Mouse (Mus musculus) layer of hippocampus, adult 11-12 months (tissue): ENCODE measurements around the gene Siglec1.
A peak's percentile ranks its signal among the peaks of the same experiment; 100 is the strongest.

Source experiments
- DNase-seq: peaks from one replicate; pipeline ENCODE4 v3.0.0; 2022; ENCODE audit warnings: low spot score

The Siglec1 gene

GRCm38 (mm10) chr2:131097087-131097486 is 10.5 kb upstream of the Siglec1 start:
- DNase-seq, result no peak

GRCm38 (mm10) chr2:131096101-131096795 is 9.7 kb upstream of the Siglec1 start:
- no peak for DNase-seq

- DNase-seq, result peak; percentile 83
Measured at GRCm38 (mm10) chr2:131094823-131095222, 8.3 kb upstream of the Siglec1 start.

DNA sequence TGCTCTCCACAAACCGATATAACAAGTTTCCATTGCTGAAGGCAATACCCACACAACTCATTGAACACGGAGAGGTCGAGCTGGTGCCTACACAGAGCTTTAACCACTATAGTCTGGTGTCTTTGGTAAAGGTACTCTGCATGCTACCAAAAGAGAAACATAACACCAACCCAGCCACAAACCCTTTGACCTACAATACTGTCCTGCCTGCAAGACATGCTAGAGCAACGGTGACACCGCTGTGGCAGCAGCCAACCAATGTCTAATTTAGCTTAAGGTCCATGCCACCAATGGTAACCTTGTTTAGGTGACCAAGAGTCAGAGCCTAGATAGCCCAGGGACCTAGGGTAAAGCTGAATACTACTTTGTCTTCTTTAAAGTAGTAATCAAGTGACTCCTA is 7.0 kb upstream of the Siglec1 start:
- DNase-seq, result no peak

DNA sequence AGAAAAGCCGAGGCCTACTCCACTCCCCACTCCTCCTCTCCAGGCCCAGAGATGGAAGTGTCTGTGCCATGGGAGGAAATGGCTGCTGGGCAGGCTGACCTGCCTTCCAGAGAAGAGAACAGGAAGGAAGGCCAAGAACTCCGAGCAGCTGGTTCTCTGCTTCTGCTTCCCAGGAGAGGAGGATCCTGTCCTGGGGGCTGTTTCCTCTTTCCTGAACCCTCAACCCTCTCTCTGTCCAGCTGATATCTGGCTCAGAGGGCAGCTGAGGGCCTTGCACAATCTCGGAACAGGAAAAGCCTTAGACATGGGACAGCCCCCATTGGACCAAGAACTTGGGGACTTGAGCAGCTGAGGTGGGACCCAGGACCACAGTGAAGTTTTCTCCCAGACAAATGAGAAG is 4.3 kb upstream of the Siglec1 start:
- peak; percentile 24 for DNase-seq

DNA sequence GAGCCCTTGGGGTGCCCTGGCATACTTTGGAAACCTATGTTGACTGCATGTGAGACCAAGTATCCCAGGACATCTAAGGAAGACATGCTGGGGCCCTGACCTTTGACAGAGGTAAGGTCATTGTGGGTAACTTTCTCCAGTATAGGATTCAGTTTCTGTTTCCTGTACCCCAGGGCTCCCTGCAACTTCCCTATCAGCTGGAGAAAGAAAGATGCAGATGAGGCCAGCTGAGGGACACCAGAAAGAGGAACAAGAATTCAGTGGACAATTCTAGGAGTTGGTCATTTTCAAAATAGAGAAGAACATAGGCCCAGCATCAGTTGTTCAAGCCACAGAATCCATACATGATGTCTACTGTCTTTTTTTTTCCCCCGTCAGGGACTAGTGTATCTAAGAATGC is 3.1 kb upstream of the Siglec1 start:
- DNase-seq, result no peak

DNA sequence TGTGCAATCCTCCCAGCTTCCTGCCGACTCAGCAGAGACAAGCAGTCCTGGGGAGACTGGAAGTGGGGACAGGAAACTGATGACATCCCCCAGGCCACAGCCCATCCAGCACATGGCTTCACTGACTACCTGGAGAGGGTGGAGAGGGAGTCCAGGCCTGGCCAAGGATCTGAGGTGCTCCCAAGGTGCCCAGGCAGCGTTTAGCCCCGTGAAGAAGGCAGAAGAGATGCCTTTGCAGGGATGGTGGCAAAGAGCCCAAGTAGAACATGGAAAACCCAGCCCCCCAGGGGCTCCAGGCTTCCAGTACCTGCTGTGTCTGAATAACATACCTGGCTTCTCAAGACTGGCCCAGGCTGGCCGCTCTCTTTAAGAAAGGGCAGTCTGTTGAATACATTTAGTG is 2.0 kb upstream of the Siglec1 start:
- no peak for DNase-seq

GRCm38 (mm10) chr2:131084206-131084605 is 2.4 kb downstream of the Siglec1 start:
- no peak for DNase-seq

DNA sequence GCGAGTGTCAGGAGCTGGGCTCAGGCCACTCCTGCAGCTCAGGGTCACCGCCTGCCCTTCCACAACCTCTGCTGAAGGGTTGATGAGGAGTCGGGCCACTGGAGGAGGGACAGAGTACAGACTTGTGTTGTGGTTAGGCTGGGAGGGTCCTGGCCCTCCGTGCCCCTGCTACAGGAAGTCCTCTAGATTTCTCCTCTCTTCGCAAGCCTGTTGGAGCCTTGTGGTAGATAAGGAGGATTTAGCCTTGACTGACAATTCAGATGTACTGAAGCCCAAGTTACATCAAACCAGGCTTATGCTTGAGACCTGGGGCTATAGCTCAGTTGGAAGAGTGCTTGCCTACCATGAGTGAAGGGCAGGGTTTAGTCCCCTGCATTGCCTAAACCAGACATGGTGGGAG is 6.1 kb downstream of the Siglec1 start:
- DNase-seq, result no peak

DNA sequence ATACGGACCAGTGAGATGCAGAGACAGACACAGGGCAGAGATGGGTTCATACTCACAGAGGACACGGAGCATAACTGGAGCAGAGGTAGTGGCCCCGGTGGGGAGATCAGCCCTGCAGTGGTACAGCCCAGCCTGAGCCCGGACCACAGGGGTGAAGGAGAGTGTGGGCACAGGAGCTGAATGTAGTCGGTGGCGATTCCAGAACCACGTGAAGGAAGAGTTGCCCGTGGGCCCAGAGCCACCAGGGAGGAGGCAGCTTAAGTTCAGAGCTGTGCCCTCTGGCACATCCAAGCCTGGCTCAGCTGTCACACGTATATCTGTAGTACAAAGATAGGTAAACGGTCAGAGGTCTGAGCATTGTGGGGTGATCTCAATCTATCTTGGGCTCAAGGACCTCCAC is 14.0 kb downstream of the Siglec1 start:
- no peak for DNase-seq

- DNase-seq, result no peak
Measured at GRCm38 (mm10) chr2:131067481-131067880, 19.1 kb downstream of the Siglec1 start.

DNA sequence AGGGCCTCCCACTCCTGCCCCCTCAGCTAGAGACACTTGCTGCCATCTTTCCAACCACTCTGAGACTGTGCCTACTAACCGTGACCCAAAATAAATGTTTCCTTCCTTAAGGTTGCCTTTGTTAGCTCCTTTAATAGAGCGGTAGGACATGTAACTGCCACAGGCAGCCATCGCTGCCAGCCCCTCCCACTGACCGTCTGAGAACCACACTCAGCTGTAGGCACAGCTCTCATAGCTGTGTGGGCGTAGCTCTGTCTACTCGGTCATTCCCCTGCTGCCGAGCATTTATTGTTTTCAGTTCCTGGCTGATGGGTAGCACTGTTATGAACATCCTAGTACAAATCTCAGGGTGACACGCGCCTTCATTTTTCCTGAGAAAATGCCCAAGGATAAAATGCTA is 20.2 kb downstream of the Siglec1 start:
- DNase-seq, result no peak

DNA sequence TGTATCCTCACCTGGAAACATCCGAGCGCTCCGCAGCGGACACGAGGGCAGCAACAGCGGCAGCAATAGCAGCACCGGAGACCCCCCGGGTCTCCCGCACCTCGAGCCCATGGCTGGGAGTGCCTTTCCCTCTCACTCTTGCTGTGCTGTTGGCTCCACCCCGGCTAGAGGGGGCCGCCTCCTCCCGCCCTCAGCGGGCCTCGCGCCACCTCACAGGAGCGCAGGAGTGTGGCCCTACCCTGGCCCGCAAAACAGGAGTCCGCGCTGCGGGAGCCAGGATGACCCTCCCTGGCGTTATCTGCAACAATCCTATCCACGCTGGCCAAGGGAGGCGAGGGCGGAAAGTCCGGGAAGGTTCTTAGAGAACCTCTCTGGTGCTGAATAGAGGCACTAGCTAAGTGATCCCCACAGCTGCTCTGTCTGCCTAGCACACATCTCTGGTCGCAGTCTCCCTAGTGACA is 23.1 kb downstream of the Siglec1 start, which contains the start of gene Adam33:
Gene Adam33, minus strand, starts transcription at position 411 of the 461 bp plus-strand sequence.
- no peak for DNase-seq

- no peak for DNase-seq
Measured at GRCm38 (mm10) chr2:131061607-131062006, 25.0 kb downstream of the Siglec1 start.

- DNase-seq, result no peak
Measured at GRCm38 (mm10) chr2:131060784-131061183, 25.8 kb downstream of the Siglec1 start.

DNA sequence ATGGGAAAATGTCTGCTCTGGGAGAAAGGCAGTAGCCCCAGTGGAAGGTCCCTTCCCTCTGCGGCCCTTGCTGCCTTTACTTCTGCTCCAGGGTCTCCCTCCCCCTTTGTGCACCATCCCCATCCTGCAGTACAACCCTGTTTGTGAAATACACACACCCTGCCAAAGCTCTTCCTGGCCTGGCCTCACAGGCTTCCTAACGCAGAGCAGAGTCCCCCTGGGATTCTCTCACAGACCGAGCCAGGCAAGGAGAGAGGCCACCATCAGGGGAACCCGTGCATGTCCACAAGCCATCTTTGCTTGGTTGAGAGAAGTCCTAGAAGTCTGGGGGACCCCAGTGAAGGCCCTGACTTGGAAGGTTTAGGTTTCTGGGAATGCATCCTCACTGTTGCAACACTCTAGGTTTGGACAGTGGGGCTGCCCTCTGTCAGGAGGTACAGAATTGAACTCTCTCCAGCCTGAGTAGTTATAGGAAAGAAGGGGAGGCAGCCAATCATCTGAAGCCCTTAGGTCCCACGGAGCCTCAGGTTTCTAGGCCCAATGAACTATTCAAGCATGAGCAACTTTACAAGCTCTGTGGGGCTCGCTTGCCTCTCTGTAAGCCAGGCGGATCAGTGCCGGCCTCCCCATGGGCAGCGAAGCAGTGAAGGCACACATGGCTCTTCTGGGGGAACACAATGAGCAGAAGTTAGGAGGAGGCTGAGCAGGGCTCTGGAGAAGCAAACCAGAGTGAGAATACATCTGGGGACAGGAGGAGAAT is 26.6 kb downstream of the Siglec1 start:
- DNase-seq, result no peak

DNA sequence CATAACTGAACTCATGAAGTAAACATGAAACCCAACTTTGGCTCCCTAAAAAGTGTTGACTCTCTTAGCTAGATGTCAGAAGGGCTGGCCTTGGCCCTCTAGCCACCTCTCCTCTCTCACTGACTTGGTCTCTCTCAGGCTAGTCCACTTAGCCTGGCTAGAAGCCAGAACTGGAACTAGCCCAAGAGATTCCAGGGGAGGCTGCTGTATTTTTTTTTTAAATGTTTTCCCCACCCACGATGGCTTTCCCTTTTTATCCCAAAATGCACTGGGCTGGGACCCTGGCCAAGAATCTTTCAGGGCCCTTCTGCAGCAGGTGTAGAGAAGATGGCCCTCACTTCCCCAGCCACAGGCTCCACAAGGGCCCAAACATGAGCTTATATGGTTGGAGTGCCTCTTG is 27.2 kb downstream of the Siglec1 start:
- DNase-seq, result no peak

GRCm38 (mm10) chr2:131058672-131059071 is 27.9 kb downstream of the Siglec1 start:
- no peak for DNase-seq

DNA sequence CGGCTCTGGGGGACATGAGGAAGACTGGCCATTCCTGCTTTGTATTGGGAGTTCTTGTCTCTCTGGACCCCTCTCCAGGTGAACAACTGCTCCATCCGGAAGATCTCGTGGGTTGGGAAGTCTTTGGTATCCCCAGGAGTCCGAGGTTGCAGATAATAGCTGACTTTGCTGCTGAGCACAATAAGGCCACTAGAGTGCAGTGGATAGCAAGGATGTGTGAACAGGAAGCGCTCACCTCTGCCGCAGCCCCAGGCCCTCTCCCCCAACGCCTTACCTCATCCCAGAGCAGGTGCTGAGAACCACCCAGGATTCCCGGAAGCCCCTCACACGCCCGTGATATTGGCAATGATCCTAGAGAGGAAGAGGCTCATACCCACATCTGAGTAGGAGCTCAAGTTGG is 30.4 kb downstream of the Siglec1 start:
- DNase-seq, result no peak

DNA sequence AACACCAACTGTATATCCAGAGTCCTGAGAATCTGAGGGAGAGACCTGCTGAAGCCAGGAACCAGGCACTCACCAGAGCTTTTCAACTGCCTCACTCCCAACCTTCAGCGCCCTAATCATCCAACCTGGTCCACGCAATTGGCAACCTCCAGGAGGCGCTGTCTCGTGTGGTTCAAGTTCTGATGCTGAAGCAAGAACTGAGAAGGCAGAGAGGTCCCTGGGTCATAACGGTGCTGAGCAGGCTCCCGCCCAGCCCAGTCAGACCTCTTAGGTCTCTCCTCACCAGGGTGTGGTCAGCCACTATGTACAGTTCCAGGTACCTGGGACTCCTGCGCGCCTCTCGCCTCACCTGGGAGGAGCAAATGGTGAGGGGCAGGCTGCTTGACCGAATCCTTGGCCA is 30.9 kb downstream of the Siglec1 start:
- peak; percentile 44 for DNase-seq

- no peak for DNase-seq
Measured at GRCm38 (mm10) chr2:131054646-131055264, 31.8 kb downstream of the Siglec1 start.

DNA sequence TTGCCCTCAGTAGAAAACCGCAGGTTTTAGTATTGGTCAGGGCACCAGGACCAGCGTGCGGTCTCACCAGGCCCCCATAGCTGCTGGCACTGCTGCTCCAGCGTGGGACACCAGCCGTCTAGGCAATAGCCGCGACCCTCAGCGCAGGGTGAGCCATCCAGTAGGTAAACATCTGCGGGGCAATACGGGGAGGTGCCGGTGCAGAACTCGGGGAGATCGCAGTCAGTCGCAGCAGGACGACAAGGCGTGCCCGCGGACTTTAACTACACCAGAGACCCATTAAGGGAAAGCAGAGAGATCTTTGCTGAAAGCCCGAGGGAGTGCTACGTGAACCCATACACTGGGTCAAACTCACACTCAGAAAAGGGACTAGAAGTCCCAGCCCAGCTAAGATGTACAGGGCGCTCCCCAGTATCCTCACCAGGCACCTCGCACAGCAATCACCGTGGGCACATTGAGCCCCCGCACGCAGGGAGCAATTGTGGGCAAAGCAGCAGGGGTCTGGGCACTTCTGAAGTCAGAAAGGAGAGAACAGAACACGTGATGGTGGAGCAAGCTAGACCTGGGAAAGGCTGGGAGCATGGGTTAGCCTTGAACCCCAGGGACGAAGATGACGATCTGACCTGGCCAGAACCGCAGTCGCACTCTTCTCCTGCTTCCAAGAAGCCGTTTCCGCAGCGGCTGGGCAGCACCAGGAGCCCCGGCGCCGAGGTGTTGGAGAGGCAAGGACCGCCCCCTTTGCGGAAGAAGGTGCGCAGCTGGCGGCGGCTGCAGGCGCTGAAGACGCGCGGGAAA is 32.5 kb downstream of the Siglec1 start:
- DNase-seq, result no peak
